Comparison of ENCODE assay signal across 8 mouse cellular contexts in genomic region chr14:23791261-23791691, GRCm38 (mm10).
DNase-seq lines count a peak whose midpoint lies in the region; ATAC-seq and TF ChIP-seq lines count a peak whose summit lies in the region.
"Had no signal": no experiment of that assay in that cellular context is flagged by ENCODE, and none has a peak within 500 bp of the region (broad histone marks: within the 10 kb centered on the region; RNA-seq: fewer than 3 reads in every experiment).

No protein-coding gene starts in this region.

- peaks cover 2% of the 10 kb centered on the region for H3K27me3 ChIP-seq in CH12.LX (replicated peaks)
- H3K27me3 ChIP-seq in neural tube, embryonic 11.5 days (ENCODE audit: control insufficient read depth, insufficient read depth, low read length): no peaks in the 10 kb centered on the region
- H3K27me3 ChIP-seq: hindbrain, embryonic 15.5 days had no signal

- ATAC-seq in neural tube, embryonic 11.5 days (ENCODE audit: insufficient read depth, low FRiP score, low TSS enrichment): no peak

- H3K79me2 ChIP-seq in CH12.LX (replicated peaks; ENCODE audit: control insufficient read depth, extremely low read depth, insufficient read depth, poor library complexity, severe bottlenecking): no peaks in the 10 kb centered on the region

- peak; percentile 32 for TF ChIP-seq RAD21 in CH12.LX (IDR thresholded peaks at IDR 0.05; ENCODE audit: low read depth, low read length)

- no peaks in the 10 kb centered on the region for H3K4me1 ChIP-seq in CH12.LX (ENCODE audit: control insufficient read depth in 1 of 2, insufficient read depth in 2 of 2)
- H3K4me1 ChIP-seq in neural tube, embryonic 11.5 days (ENCODE audit: control insufficient read depth, insufficient read depth, low read length): no peaks in the 10 kb centered on the region

- in situ Hi-C loops in CH12.LX (cut with MboI; ENCODE audit: low pct_ligation_motif_present, low pct_unique_long_range_greater_than_20kb, low sequenced_read_pairs): no loop called here

- no peak overlapping the region for H3K4me2 ChIP-seq in CH12.LX (ENCODE audit: insufficient read depth, low read depth, poor library complexity, severe bottlenecking)
- H3K4me2 ChIP-seq in neural tube, embryonic 11.5 days (ENCODE audit: low read depth): no peak overlapping the region
- H3K4me2 ChIP-seq: hindbrain, embryonic 15.5 days had no signal

- no peaks in the 10 kb centered on the region for H3K36me3 ChIP-seq in CH12.LX (replicated peaks in 1 of 2; ENCODE audit: control insufficient read depth in 1 of 2, insufficient read depth in 1 of 2, low read length in 1 of 2)
- H3K36me3 ChIP-seq in neural tube, embryonic 11.5 days (ENCODE audit: control insufficient read depth, insufficient read depth, low read length): no peaks in the 10 kb centered on the region
- H3K36me3 ChIP-seq: hindbrain, embryonic 15.5 days had no signal

- TF ChIP-seq EP300 in CH12.LX (IDR thresholded peaks at IDR 0.05; ENCODE audit: low read length): no peak

- WGBS in neural tube, embryonic 11.5 days: 59% methylated on average over 13 of the region's 13 CpGs

- DNase-seq in CH12.LX (ENCODE audit: extremely low read depth): peak; percentile 54
- peak; percentile 43 for DNase-seq in Muller cell, postnatal 12 days (ENCODE audit: inconsistent ontology term)
- DNase-seq in cerebellum, adult 9-11 months: peak; percentile 32
- peak; percentile 31 for DNase-seq in gastrocnemius, postnatal 25 days
- peak; percentile 75 to 77 for DNase-seq in layer of hippocampus, postnatal 36 days
- peak; percentile 75 for DNase-seq in neural tube, embryonic 11.5 days (ENCODE audit: low spot score)
- DNase-seq in urinary bladder, adult 2 months (ENCODE audit: low spot score): peak; percentile 35

- dilution Hi-C loops in CH12.LX (cut with MboI; ENCODE audit: extremely low pct_ligation_motif_present, extremely low pct_unique_long_range_greater_than_20kb, low sequenced_read_pairs): no loop called here

- H3K27ac ChIP-seq in CH12.LX (ENCODE audit: insufficient read depth, low read depth): no peak overlapping the region
- H3K27ac ChIP-seq in neural tube, embryonic 11.5 days (ENCODE audit: low read depth, low read length): no peak overlapping the region
- H3K27ac ChIP-seq: hindbrain, embryonic 15.5 days had no signal

- peak; percentile 33 to 60; a peak in 3 of 4 replicates for TF ChIP-seq CTCF in CH12.LX (conservative IDR thresholded peaks at IDR 0.05 in 1 of 2, IDR thresholded peaks at IDR 0.05 in 1 of 2; ENCODE audit: low read depth in 2 of 2, low read length in 2 of 2)

- H3K9me3 ChIP-seq in CH12.LX (replicated peaks; ENCODE audit: low read length): no peaks in the 10 kb centered on the region
- no peaks in the 10 kb centered on the region for H3K9me3 ChIP-seq in neural tube, embryonic 11.5 days (ENCODE audit: control insufficient read depth, low read length)
- H3K9me3 ChIP-seq: hindbrain, embryonic 15.5 days had no signal

- TF ChIP-seq POLR2A in CH12.LX (IDR thresholded peaks at IDR 0.05; ENCODE audit: low read depth, low read length): no peak

- H3K4me3 ChIP-seq in CH12.LX (replicated peaks in 1 of 3; ENCODE audit: low read depth in 2 of 3, low read length in 2 of 3, poor library complexity in 1 of 3): no peak overlapping the region
- no peak overlapping the region for H3K4me3 ChIP-seq in neural tube, embryonic 11.5 days (ENCODE audit: low read depth, low read length)
- H3K4me3 ChIP-seq: hindbrain, embryonic 15.5 days had no signal

- no peak overlapping the region for H3K9ac ChIP-seq in CH12.LX (ENCODE audit: insufficient read depth, low read depth)
- no peak overlapping the region for H3K9ac ChIP-seq in neural tube, embryonic 11.5 days (ENCODE audit: low read length)
- H3K9ac ChIP-seq: hindbrain, embryonic 15.5 days had no signal

TF ChIP-seq in CH12.LX, 34 proteins besides CTCF, POLR2A, EP300 and RAD21:
- TF ChIP-seq MYC (IDR thresholded peaks at IDR 0.05; ENCODE audit: low read depth, low read length) (no peak), SMC3 (IDR thresholded peaks at IDR 0.05; ENCODE audit: low read depth, low read length) (peak; percentile 52), BHLHE40 (IDR thresholded peaks at IDR 0.05; ENCODE audit: low read depth, low read length) (no peak), CHD2 (IDR thresholded peaks at IDR 0.05; ENCODE audit: low read length) (no peak), POLR2AphosphoS2 (IDR thresholded peaks at IDR 0.05; ENCODE audit: low read depth, low read length) (no peak)
